Mouse (Mus musculus) liver, postnatal 0 days (tissue): ENCODE data around the gene Ralgapb.

Experiments used
- CTCF ChIP-seq: sonication (generic); IDR thresholded peaks from 2 replicates; pipeline ENCODE4 v1.5.1; 2016; ENCODE audit warnings: antibody characterized with exemption, low read depth
- EP300 ChIP-seq: IDR thresholded peaks from 2 replicates; pipeline ENCODE4 v1.6.1; 2016; ENCODE audit warnings: antibody characterized with exemption, low read depth, mild to moderate bottlenecking

DNA sequence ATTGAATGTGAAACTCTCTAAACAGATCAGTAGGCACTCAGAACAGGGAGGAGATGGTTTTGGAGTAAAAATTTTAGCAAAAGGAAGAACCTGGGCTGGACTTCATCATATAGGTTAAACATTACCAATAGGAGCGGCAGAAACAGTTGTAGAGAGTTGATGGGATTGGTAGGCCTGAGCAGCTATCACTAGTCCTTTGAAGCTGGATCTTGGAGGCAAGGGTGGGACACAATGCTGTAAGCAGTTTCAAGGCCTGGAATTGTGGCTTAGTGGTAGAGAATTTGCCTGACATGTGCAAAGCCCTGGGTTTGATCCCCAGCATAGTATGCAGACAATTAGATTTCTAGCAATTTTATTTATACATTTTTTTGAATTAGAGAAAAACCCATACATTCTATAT lies 9.0 kb downstream of the Ralgapb start:
- TF ChIP-seq CTCF (no peak), EP300 (no peak)
